Mouse (Mus musculus) limb, embryonic 11.5 days (tissue): ENCODE data around the gene Cpz. TPM values are rescaled to one million over a fixed set of nuclear protein-coding genes. Genes with fewer than 3 reads are reported as not detected.

ENCODE experiments used
- ATAC-seq: fragments of 200-750 bp; cut with Nextera tagmentation; 2 replicates; pipeline ENCODE4 v1.8.0; 2017; ENCODE audit warnings: low read depth; ENCODE audit not compliant: insufficient number of reproducible peaks, low FRiP score, low TSS enrichment
- DNase-seq: peaks from one replicate; pipeline ENCODE4 v3.0.0-alpha.2; 2015; ENCODE audit warnings: low spot score
- H3K27ac ChIP-seq: fragments of 300-500 bp; sonication (generic); replicated peaks from 2 replicates; pipeline ENCODE4 v1.5.1; 2014; ENCODE audit warnings: low read depth, mild to moderate bottlenecking, low read length
- H3K27me3 ChIP-seq: fragments of 300-500 bp; sonication (generic); 2 replicates; pipeline ENCODE4 v1.6.1; 2014; ENCODE audit warnings: mild to moderate bottlenecking, low read length, mixed read lengths; ENCODE audit not compliant: control insufficient read depth, insufficient read depth
- H3K36me3 ChIP-seq: fragments of 300-500 bp; sonication (generic); 2 replicates; pipeline ENCODE4 v1.6.1; 2014; ENCODE audit warnings: mild to moderate bottlenecking, low read length, moderate library complexity, mixed read lengths; ENCODE audit not compliant: control insufficient read depth, insufficient read depth
- H3K4me1 ChIP-seq: fragments of 300-500 bp; sonication (generic); 2 replicates; pipeline ENCODE4 v1.6.1; 2014; ENCODE audit warnings: low read length, mixed read lengths; ENCODE audit not compliant: control insufficient read depth, insufficient read depth
- H3K4me2 ChIP-seq: fragments of 300-500 bp; sonication (generic); 2 replicates; pipeline ENCODE4 v1.6.1; 2014; ENCODE audit warnings: low read depth, mild to moderate bottlenecking, moderate library complexity; ENCODE audit not compliant: severe bottlenecking
- H3K4me3 ChIP-seq: fragments of 300-500 bp; sonication (generic); 2 replicates; pipeline ENCODE4 v1.5.1; 2014; ENCODE audit warnings: low read depth, low read length
- H3K9ac ChIP-seq: fragments of 300-500 bp; sonication (generic); 2 replicates; pipeline ENCODE4 v1.6.1; 2014; ENCODE audit warnings: mild to moderate bottlenecking, low read length
- H3K9me3 ChIP-seq: fragments of 300-500 bp; sonication (generic); 2 replicates; pipeline ENCODE4 v1.6.1; 2016; ENCODE audit warnings: low read length; ENCODE audit not compliant: control insufficient read depth
- WGBS: fragments of 180-500 bp; shearing (Covaris S2); extraction: QIAGEN DNeasy Blood & Tissue Kit; methylation state at CpG from one replicate; pipeline ENCODE4 v1.1.7; 2014; 5-methylcytosine and 5-hydroxymethylcytosine counted together
- polyA plus RNA-seq: library from polyadenylated mRNA; unstranded; fragments of >200 nt; fragmentation: Nextera tagmentation; extraction: Ambion mirVana; gene quantifications from 2 replicates; pipeline ENCODE4 v1.2.1, GENCODE M21; 2014

The Cpz gene
- polyA plus RNA-seq, 1 experiment from 2014 or later, result 2.2 TPM

DNA sequence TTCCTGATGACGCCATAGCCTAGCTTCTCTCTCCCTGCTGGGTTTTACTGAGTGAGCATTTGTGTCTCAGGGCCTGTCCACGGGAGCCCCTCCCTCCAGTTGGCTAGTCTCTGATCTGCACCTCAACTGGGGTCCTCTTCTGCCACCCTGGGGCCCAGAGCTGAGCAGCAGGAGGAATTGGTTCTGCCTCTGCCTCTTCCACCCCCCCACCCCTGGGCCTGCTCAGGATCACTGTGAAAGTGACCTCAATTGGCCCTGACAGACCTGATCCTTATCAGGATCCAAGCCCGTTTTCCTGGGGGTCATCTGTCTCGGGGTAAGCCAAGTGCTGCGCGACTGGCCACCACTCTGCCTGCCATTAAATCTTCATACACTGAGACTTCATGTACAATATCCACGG, 20.5 kb downstream of the Cpz start:
- no peak for ATAC-seq

GRCm38 (mm10) chr5:35497344-35497743, 28.2 kb downstream of the Cpz start:
- no peak overlapping the region for H3K27ac ChIP-seq
- no peaks in the 10 kb centered on the region for H3K9me3 ChIP-seq
- no peak overlapping the region for H3K4me3 ChIP-seq
- WGBS, result 52% methylated on average over 7 of the region's 7 CpGs
- ATAC-seq (no peak), DNase-seq (no peak)
- no peak overlapping the region for H3K9ac ChIP-seq
- H3K36me3 ChIP-seq, result no peaks in the 10 kb centered on the region
- H3K4me2 ChIP-seq, result no peak overlapping the region
- H3K4me1 ChIP-seq, result peaks cover 32% of the 10 kb centered on the region
- H3K27me3 ChIP-seq, result 0 out of 2 replicates have a peak, but pooled peaks cover 2% of the 10 kb centered on the region

More for the DNA sequence above, 20.5 kb downstream of the Cpz start:
- Histone ChIP-seq H3K9me3 (no peaks in the 10 kb centered on the region), H3K27ac (no peak overlapping the region), H3K27me3 (0 out of 2 replicates have a peak, but pooled peaks cover 2% of the 10 kb centered on the region), H3K36me3 (no peaks in the 10 kb centered on the region), H3K4me3 (no peak overlapping the region), H3K4me2 (no peak overlapping the region), H3K4me1 (no peaks in the 10 kb centered on the region), H3K9ac (no peak overlapping the region)
- WGBS, result 37% methylated on average over 7 of the region's 7 CpGs
- no peak for DNase-seq

GRCm38 (mm10) chr5:35495989-35496388, 29.5 kb downstream of the Cpz start:
- Histone ChIP-seq H3K4me2 (no peak overlapping the region), H3K9ac (no peak overlapping the region), H3K36me3 (no peaks in the 10 kb centered on the region), H3K4me3 (no peak overlapping the region), H3K27me3 (0 out of 2 replicates have a peak, but pooled peaks cover 2% of the 10 kb centered on the region), H3K4me1 (peaks cover 32% of the 10 kb centered on the region), H3K27ac (no peak overlapping the region), H3K9me3 (no peaks in the 10 kb centered on the region)
- DNase-seq (peak; percentile 43), ATAC-seq (no peak)
- 4% methylated on average over 5 of the region's 5 CpGs for WGBS

DNA sequence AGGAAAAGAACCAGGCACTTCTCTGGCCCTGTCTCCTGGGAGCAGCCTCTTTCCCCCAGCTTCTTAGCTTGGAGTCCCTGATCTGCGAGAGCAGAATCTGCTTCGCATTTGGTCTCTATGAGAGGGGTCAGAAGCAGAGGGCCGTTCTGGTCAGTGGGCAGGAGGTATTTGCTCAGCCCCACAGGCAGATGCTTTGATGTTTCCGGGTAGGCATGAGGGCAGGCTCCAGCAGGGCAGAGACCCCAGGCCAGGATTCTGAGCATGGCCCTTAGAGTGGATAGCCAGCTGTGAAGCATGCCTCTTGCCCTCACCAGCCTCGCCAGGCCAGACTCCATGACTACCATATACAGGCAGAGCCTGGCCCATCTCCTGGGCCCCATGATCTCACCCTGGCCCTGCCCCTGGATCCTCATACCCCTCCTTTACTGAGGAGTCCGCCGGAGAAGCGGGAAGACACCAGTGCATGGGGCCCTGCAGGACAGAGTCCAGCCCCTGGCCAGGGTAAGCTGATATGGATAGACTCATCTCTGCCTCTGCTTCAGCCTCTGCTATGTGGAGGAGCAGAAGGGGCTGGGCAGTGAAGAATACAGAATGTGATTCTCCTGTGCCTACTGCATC, 30.6 kb downstream of the Cpz start:
- Histone ChIP-seq H3K9ac (no peak overlapping the region), H3K27ac (no peak overlapping the region), H3K36me3 (no peaks in the 10 kb centered on the region), H3K4me1 (peaks cover 32% of the 10 kb centered on the region), H3K4me3 (no peak overlapping the region), H3K27me3 (0 out of 2 replicates have a peak, but pooled peaks cover 2% of the 10 kb centered on the region), H3K4me2 (no peak overlapping the region), H3K9me3 (no peaks in the 10 kb centered on the region)
- no peak for ATAC-seq
- no peak for DNase-seq
- WGBS, result 25% methylated on average over 8 of the region's 8 CpGs

- DNase-seq, result peak; percentile 42
- Histone ChIP-seq H3K4me1 (peaks cover 35% of the 10 kb centered on the region), H3K9ac (no peak overlapping the region), H3K4me2 (no peak overlapping the region), H3K4me3 (no peak overlapping the region), H3K27ac (no peak overlapping the region), H3K27me3 (0 out of 2 replicates have a peak, but pooled peaks cover 4% of the 10 kb centered on the region), H3K36me3 (no peaks in the 10 kb centered on the region), H3K9me3 (no peaks in the 10 kb centered on the region)
- no peak for ATAC-seq
- WGBS, result 17% methylated on average over 12 of the region's 12 CpGs
Observed at GRCm38 (mm10) chr5:35493770-35494169, 31.7 kb downstream of the Cpz start.

DNA sequence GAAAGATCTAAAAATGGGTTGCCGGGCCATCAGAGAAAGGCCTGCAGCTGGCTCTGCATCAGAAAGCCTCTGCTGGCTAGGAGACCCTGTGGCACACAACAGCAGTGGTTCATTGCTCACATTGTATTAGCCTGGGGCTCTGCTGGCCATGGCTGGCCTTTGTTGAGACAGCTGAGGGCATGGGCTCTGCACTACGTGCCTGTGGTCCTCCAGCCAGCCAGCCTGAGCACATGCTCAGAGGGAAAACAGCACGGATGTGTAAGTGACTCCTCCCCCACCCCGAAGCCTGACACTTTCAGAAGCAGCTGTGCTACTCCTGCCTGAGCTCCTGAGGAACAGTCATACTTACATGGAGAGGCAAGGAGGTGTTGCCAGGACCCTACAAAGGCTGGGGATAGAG, 46.0 kb downstream of the Cpz start:
- H3K36me3 ChIP-seq, result no peaks in the 10 kb centered on the region
- peaks cover 10% of the 10 kb centered on the region; the same call in 1 of the 2 replicates for H3K4me1 ChIP-seq
- no peak overlapping the region for H3K4me3 ChIP-seq
- no peak overlapping the region for H3K4me2 ChIP-seq
- DNase-seq, result no peak
- H3K9me3 ChIP-seq, result no peaks in the 10 kb centered on the region
- WGBS, result 25% methylated on average over 4 of the region's 4 CpGs
- H3K27me3 ChIP-seq, result no peaks in the 10 kb centered on the region
- ATAC-seq, result no peak
- no peak overlapping the region for H3K27ac ChIP-seq
- H3K9ac ChIP-seq, result no peak overlapping the region

GRCm38 (mm10) chr5:35475236-35475635, 50.3 kb downstream of the Cpz start:
- Histone ChIP-seq H3K9ac (no peak overlapping the region), H3K4me3 (no peak overlapping the region), H3K9me3 (no peaks in the 10 kb centered on the region), H3K36me3 (no peaks in the 10 kb centered on the region), H3K4me1 (peaks cover 20% of the 10 kb centered on the region), H3K27me3 (0 out of 2 replicates have a peak, but pooled peaks cover 2% of the 10 kb centered on the region), H3K27ac (no peak overlapping the region), H3K4me2 (no peak overlapping the region)
- DNase-seq, result no peak
- WGBS, result 51% methylated on average over 6 of the region's 6 CpGs
- no peak for ATAC-seq

DNA sequence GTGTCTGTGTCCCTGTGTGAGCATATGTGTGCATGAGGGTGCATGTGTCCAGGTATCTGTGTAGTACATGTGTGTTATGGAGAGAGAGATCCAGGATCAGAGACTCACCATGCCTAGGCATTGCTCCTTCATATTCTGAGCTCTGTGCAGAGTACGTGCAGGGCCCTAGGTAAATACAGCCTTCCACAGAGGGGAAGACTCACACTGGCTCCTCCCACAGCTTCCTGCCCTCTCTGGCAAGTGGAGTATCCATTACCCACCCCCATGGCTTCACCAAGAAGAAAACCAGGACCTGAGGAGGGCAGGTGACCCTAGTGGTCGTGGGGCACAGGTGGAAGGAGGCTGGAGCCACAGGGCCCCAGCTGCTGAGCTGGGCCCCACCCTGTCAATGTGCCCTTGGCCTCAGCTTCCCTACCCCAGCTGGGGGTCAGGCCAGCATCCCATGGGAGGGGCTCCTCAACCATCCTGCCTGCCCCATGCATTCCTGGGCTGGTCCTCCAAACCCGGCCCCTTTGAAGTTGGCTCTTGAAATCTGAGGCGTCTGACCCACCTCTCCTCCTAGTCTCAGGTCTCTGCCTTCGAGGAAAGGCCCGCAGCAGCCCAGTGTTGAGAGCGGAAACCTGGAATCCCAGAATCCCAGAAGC, 54.5 kb downstream of the Cpz start:
- no peak overlapping the region for H3K4me2 ChIP-seq
- H3K9me3 ChIP-seq, result no peaks in the 10 kb centered on the region
- DNase-seq (no peak), ATAC-seq (no peak)
- 13% methylated on average over 7 of the region's 7 CpGs for WGBS
- H3K4me1 ChIP-seq, result peaks cover 13% of the 10 kb centered on the region
- H3K36me3 ChIP-seq, result no peaks in the 10 kb centered on the region
- 0 out of 2 replicates have a peak, but pooled peaks cover 2% of the 10 kb centered on the region for H3K27me3 ChIP-seq
- no peak overlapping the region for H3K9ac ChIP-seq
- no peak overlapping the region for H3K4me3 ChIP-seq
- no peak overlapping the region for H3K27ac ChIP-seq
